Mouse (Mus musculus): ENCODE results near the gene Tmem39b. TPM values are rescaled to one million over a fixed set of nuclear protein-coding genes. Genes with fewer than 3 reads are reported as not detected.

Tmem39b gene
- polyA plus RNA-seq (2015; fragmentation: Nextera tagmentation; extraction: Ambion mirVana): 12.7 and 14.8 TPM in 2 replicates

GRCm38 (mm10) chr4:129696158-129696985 lies at the start of gene Tmem39b:
TSS of gene Tmem39b (minus strand) at chr4:129696838.
- Histone ChIP-seq H3K9ac (ENCODE audit: low read depth, low read length) (peak within 1 kb of the TSS; percentile 91), H3K4me1 (ENCODE audit: control insufficient read depth, insufficient read depth, low read depth, low read length) (peaks cover 9% of the 10 kb centered on the region), H3K9me3 (ENCODE audit: control insufficient read depth, low read length) (no peaks in the 10 kb centered on the region), H3K4me2 (ENCODE audit: low read length) (peak within 1 kb of the TSS; percentile 77), H3K36me3 (ENCODE audit: control insufficient read depth, insufficient read depth, low read length) (peaks cover 20% of the 10 kb centered on the region), H3K27me3 (replicated peaks; ENCODE audit: control insufficient read depth, insufficient read depth, low read length) (no peaks in the 10 kb centered on the region), H3K27ac (ENCODE audit: low read depth, low read length) (peak within 1 kb of the TSS; percentile 99), H3K4me3 (ENCODE audit: low read length) (peak within 1 kb of the TSS; percentile 69)
- 0% methylated on average over 56 of the region's 57 CpGs for WGBS
- peak; percentile 91 for ATAC-seq

- 54% methylated on average over 1 of the region's 1 CpGs for WGBS
- Histone ChIP-seq H3K9me3 (ENCODE audit: control insufficient read depth, low read length) (no peaks in the 10 kb centered on the region), H3K4me2 (ENCODE audit: low read length) (no peak overlapping the region), H3K36me3 (ENCODE audit: control insufficient read depth, insufficient read depth, low read length) (no peaks in the 10 kb centered on the region), H3K27me3 (replicated peaks; ENCODE audit: control insufficient read depth, insufficient read depth, low read length) (no peaks in the 10 kb centered on the region), H3K9ac (ENCODE audit: low read depth, low read length) (no peak overlapping the region), H3K4me1 (ENCODE audit: control insufficient read depth, insufficient read depth, low read depth, low read length) (peaks cover 5% of the 10 kb centered on the region), H3K4me3 (ENCODE audit: low read length) (no peak overlapping the region), H3K27ac (ENCODE audit: low read depth, low read length) (no peak overlapping the region)
- ATAC-seq: no peak
Observed at GRCm38 (mm10) chr4:129746106-129746505, 49.5 kb upstream of the Tmem39b start.

GRCm38 (mm10) chr4:129743494-129743893 lies 46.9 kb upstream of the Tmem39b start:
- 43% methylated on average over 2 of the region's 2 CpGs for WGBS
- Histone ChIP-seq H3K4me3 (ENCODE audit: low read length) (peak overlapping the region; percentile 99), H3K4me2 (ENCODE audit: low read length) (peak overlapping the region; percentile 80)

GRCm38 (mm10) chr4:129743010-129743390 lies 46.4 kb upstream of the Tmem39b start:
- no peaks in the 10 kb centered on the region for H3K36me3 ChIP-seq (ENCODE audit: control insufficient read depth, insufficient read depth, low read length)
- no peak for ATAC-seq

More at GRCm38 (mm10) chr4:129743494-129743893, 46.9 kb upstream of the Tmem39b start:
- Histone ChIP-seq H3K9me3 (ENCODE audit: control insufficient read depth, low read length) (no peaks in the 10 kb centered on the region), H3K9ac (ENCODE audit: low read depth, low read length) (peak overlapping the region; percentile 91), H3K27me3 (replicated peaks; ENCODE audit: control insufficient read depth, insufficient read depth, low read length) (no peaks in the 10 kb centered on the region), H3K36me3 (ENCODE audit: control insufficient read depth, insufficient read depth, low read length) (no peaks in the 10 kb centered on the region), H3K27ac (ENCODE audit: low read depth, low read length) (peak overlapping the region; percentile 99), H3K4me1 (ENCODE audit: control insufficient read depth, insufficient read depth, low read depth, low read length) (peaks cover 23% of the 10 kb centered on the region)
- ATAC-seq: no peak

GRCm38 (mm10) chr4:129742232-129743009 lies 45.8 kb upstream of the Tmem39b start, which contains the start of gene Khdrbs1:
TSS of gene Khdrbs1 (minus strand) at chr4:129742303.
- no peaks in the 10 kb centered on the region for H3K9me3 ChIP-seq (ENCODE audit: control insufficient read depth, low read length)
- peak within 1 kb of the TSS; percentile 99 for H3K4me3 ChIP-seq (ENCODE audit: low read length)
- H3K36me3 ChIP-seq (ENCODE audit: control insufficient read depth, insufficient read depth, low read length): no peaks in the 10 kb centered on the region
- peak within 1 kb of the TSS; percentile 99 for H3K9ac ChIP-seq (ENCODE audit: low read depth, low read length)
- H3K4me1 ChIP-seq (ENCODE audit: control insufficient read depth, insufficient read depth, low read depth, low read length): peaks cover 25% of the 10 kb centered on the region
- no peaks in the 10 kb centered on the region for H3K27me3 ChIP-seq (replicated peaks; ENCODE audit: control insufficient read depth, insufficient read depth, low read length)
- ATAC-seq: peak; percentile 95
- peak within 1 kb of the TSS; percentile 99 for H3K27ac ChIP-seq (ENCODE audit: low read depth, low read length)
- peak within 1 kb of the TSS; percentile 80 for H3K4me2 ChIP-seq (ENCODE audit: low read length)
- under 1% methylated on average over 68 of the region's 76 CpGs for WGBS

More at GRCm38 (mm10) chr4:129743010-129743390, 46.4 kb upstream of the Tmem39b start:
- H3K9me3 ChIP-seq (ENCODE audit: control insufficient read depth, low read length): no peaks in the 10 kb centered on the region
- H3K9ac ChIP-seq (ENCODE audit: low read depth, low read length): peak overlapping the region; percentile 91
- peaks cover 25% of the 10 kb centered on the region for H3K4me1 ChIP-seq (ENCODE audit: control insufficient read depth, insufficient read depth, low read depth, low read length)
- no peaks in the 10 kb centered on the region for H3K27me3 ChIP-seq (replicated peaks; ENCODE audit: control insufficient read depth, insufficient read depth, low read length)
- peak overlapping the region; percentile 80 for H3K4me2 ChIP-seq (ENCODE audit: low read length)
- H3K27ac ChIP-seq (ENCODE audit: low read depth, low read length): peak overlapping the region; percentile 99
- peak overlapping the region; percentile 99 for H3K4me3 ChIP-seq (ENCODE audit: low read length)
- 6% methylated on average over 7 of the region's 7 CpGs for WGBS

GRCm38 (mm10) chr4:129741974-129742231 lies 45.3 kb upstream of the Tmem39b start:
- Histone ChIP-seq H3K9me3 (ENCODE audit: control insufficient read depth, low read length) (no peaks in the 10 kb centered on the region), H3K4me1 (ENCODE audit: control insufficient read depth, insufficient read depth, low read depth, low read length) (peaks cover 28% of the 10 kb centered on the region), H3K36me3 (ENCODE audit: control insufficient read depth, insufficient read depth, low read length) (no peaks in the 10 kb centered on the region), H3K27ac (ENCODE audit: low read depth, low read length) (peak overlapping the region; percentile 96), H3K27me3 (replicated peaks; ENCODE audit: control insufficient read depth, insufficient read depth, low read length) (no peaks in the 10 kb centered on the region), H3K4me2 (ENCODE audit: low read length) (peak overlapping the region; percentile 72), H3K4me3 (ENCODE audit: low read length) (peak overlapping the region; percentile 99), H3K9ac (ENCODE audit: low read depth, low read length) (peak overlapping the region; percentile 99)
- under 1% methylated on average over 21 of the region's 34 CpGs for WGBS
- ATAC-seq: peak; percentile 45

GRCm38 (mm10) chr4:129741251-129741973 lies 44.8 kb upstream of the Tmem39b start:
- Histone ChIP-seq H3K4me3 (ENCODE audit: low read length) (peak overlapping the region; percentile 99), H3K4me2 (ENCODE audit: low read length) (peak overlapping the region; percentile 72), H3K27me3 (replicated peaks; ENCODE audit: control insufficient read depth, insufficient read depth, low read length) (no peaks in the 10 kb centered on the region), H3K27ac (ENCODE audit: low read depth, low read length) (peak overlapping the region; percentile 96), H3K4me1 (ENCODE audit: control insufficient read depth, insufficient read depth, low read depth, low read length) (peaks cover 28% of the 10 kb centered on the region), H3K9me3 (ENCODE audit: control insufficient read depth, low read length) (no peaks in the 10 kb centered on the region), H3K36me3 (ENCODE audit: control insufficient read depth, insufficient read depth, low read length) (no peaks in the 10 kb centered on the region), H3K9ac (ENCODE audit: low read depth, low read length) (peak overlapping the region; percentile 99)
- WGBS: 0% methylated on average over 53 of the region's 62 CpGs
- ATAC-seq: 0 out of 2 replicates have a peak, but pooled peaks have one; percentile 3

GRCm38 (mm10) chr4:129739111-129739645 lies 42.5 kb upstream of the Tmem39b start:
- Histone ChIP-seq H3K4me3 (ENCODE audit: low read length) (no peak overlapping the region), H3K4me1 (ENCODE audit: control insufficient read depth, insufficient read depth, low read depth, low read length) (peaks cover 30% of the 10 kb centered on the region), H3K27me3 (replicated peaks; ENCODE audit: control insufficient read depth, insufficient read depth, low read length) (no peaks in the 10 kb centered on the region), H3K4me2 (ENCODE audit: low read length) (peak overlapping the region; percentile 42), H3K36me3 (ENCODE audit: control insufficient read depth, insufficient read depth, low read length) (no peaks in the 10 kb centered on the region), H3K27ac (ENCODE audit: low read depth, low read length) (no peak overlapping the region), H3K9me3 (ENCODE audit: control insufficient read depth, low read length) (no peaks in the 10 kb centered on the region), H3K9ac (ENCODE audit: low read depth, low read length) (no peak overlapping the region)
- 73% methylated on average over 4 of the region's 4 CpGs for WGBS
- ATAC-seq: no peak
